Mouse (Mus musculus) heart, embryonic 12.5 days (tissue): ENCODE results near the gene Asnsd1. TPM values are rescaled to one million over a fixed set of nuclear protein-coding genes. Genes with fewer than 3 reads are reported as not detected.
"Not testable (repeated sequence)": the region's sequence is repeated elsewhere in the genome, so short reads cannot be mapped to it uniquely, and the experiment has no call there.

Source experiments
- ATAC-seq: fragments of 200-750 bp; cut with Nextera tagmentation; 2 replicates; pipeline ENCODE4 v1.8.0; 2017; ENCODE audit warnings: moderate TSS enrichment, moderate library complexity; ENCODE audit not compliant: insufficient number of reproducible peaks, low FRiP score
- H3K27ac ChIP-seq: fragments of 300-500 bp; sonication (generic); 2 replicates; pipeline ENCODE4 v1.5.1; 2016; ENCODE audit warnings: mild to moderate bottlenecking, moderate library complexity; ENCODE audit not compliant: poor library complexity, severe bottlenecking
- H3K27me3 ChIP-seq: fragments of 300-500 bp; sonication (generic); replicated peaks from 2 replicates; pipeline ENCODE4 v1.6.1; 2016; ENCODE audit warnings: mild to moderate bottlenecking, moderate library complexity
- H3K36me3 ChIP-seq: fragments of 300-500 bp; sonication (generic); 2 replicates; pipeline ENCODE4 v1.6.1; 2016; ENCODE audit warnings: mild to moderate bottlenecking, moderate library complexity
- H3K4me1 ChIP-seq: fragments of 300-500 bp; sonication (generic); replicated peaks from 2 replicates; pipeline ENCODE4 v1.6.1; 2016; ENCODE audit warnings: mild to moderate bottlenecking
- H3K4me2 ChIP-seq: fragments of 300-500 bp; sonication (generic); 2 replicates; pipeline ENCODE4 v1.6.1; 2016; ENCODE audit warnings: mild to moderate bottlenecking, moderate library complexity
- H3K4me3 ChIP-seq: fragments of 300-500 bp; sonication (generic); 2 replicates; pipeline ENCODE4 v1.5.1; 2016; ENCODE audit warnings: mild to moderate bottlenecking
- H3K9ac ChIP-seq: fragments of 300-500 bp; sonication (generic); 2 replicates; pipeline ENCODE4 v1.6.1; 2016; ENCODE audit warnings: mild to moderate bottlenecking, moderate library complexity
- H3K9me3 ChIP-seq: fragments of 300-500 bp; sonication (generic); replicated peaks from 2 replicates; pipeline ENCODE4 v1.6.1; 2016; ENCODE audit warnings: mild to moderate bottlenecking, moderate library complexity
- WGBS: fragments of 180-500 bp; shearing (Covaris S2); methylation state at CpG from one replicate; pipeline ENCODE4 v1.1.7; 2016; 5-methylcytosine and 5-hydroxymethylcytosine counted together
- polyA plus RNA-seq: library from polyadenylated mRNA; unstranded; fragments of >200 nt; fragmentation: Nextera tagmentation; extraction: Ambion mirVana; gene quantifications from 2 replicates; pipeline ENCODE4 v1.2.1, GENCODE M21; 2016

Gene Asnsd1
- 80.8 and 82.2 TPM in 2 replicates for polyA plus RNA-seq

DNA sequence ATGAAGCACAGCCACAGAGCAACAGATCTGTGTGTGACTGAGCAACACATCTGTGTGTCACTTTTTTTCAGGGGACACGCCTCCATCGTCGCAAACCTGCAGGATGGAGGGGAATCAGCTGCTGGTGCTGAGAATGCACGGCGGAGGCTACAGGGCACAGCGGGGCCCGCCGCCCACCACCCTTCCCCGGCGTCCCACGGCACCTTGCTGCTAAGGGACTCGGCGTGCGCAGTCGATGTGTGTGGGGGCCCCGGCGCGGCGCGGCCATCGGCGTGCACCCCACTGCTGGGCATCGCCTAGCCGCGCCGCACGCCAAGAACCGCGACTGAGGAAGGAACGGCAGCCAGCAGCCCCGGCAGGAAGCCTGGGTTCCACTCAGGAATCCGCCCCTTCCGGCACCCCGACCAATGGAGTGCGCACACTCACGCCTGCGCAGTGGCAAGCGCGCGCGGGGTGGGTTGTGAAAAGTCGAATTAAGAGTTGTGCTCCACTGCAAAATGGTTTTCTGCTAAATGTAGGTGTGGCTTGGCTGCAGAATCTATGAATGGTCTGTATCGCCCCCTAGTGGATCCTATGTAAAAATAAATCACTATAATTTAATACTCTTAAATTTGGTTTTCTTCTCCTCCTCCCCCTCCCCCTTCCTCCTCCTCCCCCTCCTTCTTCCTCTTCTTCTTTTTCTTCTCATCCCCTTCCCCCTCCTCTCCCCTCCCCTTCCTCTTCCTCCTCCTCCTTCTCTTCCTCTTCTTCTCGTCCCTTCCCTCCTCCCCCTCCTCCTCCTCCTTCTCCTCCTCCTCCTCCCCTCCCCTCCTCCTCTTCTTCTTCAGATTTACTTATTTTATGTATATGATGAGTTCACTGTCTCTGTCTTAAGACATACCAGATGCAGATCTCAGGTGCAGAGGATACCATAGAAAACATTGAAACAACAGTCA is at the start of gene Asnsd1, which contains the start of the genes Asdurf and Gm28551:
Asnsd1 (minus strand) TSS at position 426 of the 935 bp plus-strand sequence.
Asdurf (minus strand) TSS at position 293 of the 935 bp plus-strand sequence.
Gm28551 (minus strand) TSS at position 341 of the 935 bp plus-strand sequence.
- peak; percentile 99 for ATAC-seq
- H3K9me3 ChIP-seq = no peaks in the 10 kb centered on the region
- H3K4me3 ChIP-seq = peak within 1 kb of the TSS; percentile 85
- H3K4me2 ChIP-seq = peak within 1 kb of the TSS; percentile 65
- peaks cover 21% of the 10 kb centered on the region for H3K36me3 ChIP-seq
- peaks cover 6% of the 10 kb centered on the region for H3K4me1 ChIP-seq
- no peaks in the 10 kb centered on the region for H3K27me3 ChIP-seq
- peak within 1 kb of the TSS; percentile 92 for H3K9ac ChIP-seq
- peak within 1 kb of the TSS; percentile 80 for H3K27ac ChIP-seq
- under 1% methylated on average over 43 of the region's 44 CpGs for whole genome bisulfite sequencing

DNA sequence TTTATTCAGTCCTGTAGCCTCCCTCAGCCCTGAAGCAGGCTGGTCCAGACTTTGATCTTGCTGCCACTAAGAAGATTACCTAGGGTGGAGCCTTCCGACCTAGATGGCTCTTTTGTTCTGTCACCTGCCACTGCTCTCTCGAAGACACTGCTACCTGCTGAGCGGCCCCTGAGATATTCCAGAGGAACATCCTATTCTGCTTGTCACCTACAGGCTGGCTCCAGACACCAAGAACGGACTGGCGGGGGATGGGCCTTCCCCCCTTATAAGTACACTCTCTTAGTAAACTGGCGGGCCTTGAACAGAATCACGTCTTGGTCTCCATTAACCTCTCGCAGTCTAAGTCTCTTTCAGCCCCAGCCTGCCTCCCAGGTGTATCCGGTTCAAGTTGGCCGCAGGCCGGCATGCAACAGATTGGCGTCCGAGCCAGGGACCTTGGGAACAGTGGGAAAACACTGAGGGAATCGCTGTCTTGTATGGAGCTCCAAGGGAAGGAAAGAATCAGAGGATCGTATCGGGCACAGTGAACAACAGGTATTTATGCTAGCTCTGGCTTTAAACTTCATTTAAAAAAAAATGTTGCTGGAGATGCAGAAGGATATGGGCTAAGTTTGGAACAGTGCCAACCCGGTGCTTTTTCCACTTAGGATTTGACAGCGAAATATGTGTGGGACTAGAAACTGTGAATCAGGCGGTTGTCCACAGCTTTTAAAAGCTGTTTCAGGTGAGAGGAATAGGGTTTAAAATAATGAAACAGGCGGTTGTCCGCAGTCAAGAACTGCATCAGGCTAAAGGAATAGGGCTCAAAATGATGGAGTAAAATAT is 41.6 kb upstream of the Asnsd1 start:
- H3K9ac ChIP-seq, H3K27ac ChIP-seq, H3K4me1 ChIP-seq, ATAC-seq, H3K36me3 ChIP-seq, H3K27me3 ChIP-seq, H3K9me3 ChIP-seq: not testable (repeated sequence)
- WGBS = 21% methylated on average over 21 of the region's 21 CpGs
- Histone ChIP-seq H3K4me3 (peak overlapping the region; percentile 24), H3K4me2 (peak overlapping the region; percentile 57)

DNA sequence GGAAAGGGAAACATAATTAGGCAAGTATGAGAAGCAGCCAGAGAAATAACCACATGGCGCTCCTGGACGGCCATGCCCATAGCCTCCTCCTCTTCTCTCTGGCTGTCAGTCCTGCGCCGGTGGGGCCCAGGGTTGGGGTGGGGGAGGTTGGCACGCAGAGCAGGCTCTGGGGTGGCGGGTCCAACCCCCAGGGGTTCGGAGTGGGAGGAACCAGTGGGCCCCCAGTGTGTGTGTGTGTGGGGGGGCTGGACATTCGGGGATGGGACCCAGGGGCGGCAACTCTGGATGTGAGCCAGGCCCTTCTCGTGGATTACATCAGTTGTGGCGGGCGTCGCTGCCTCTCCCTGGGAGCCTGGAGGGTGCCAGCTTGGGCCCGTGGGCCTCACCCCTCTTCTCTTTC is 36.2 kb upstream of the Asnsd1 start:
- no peak for ATAC-seq
- H3K4me2 ChIP-seq = no peak overlapping the region
- H3K36me3 ChIP-seq = no peaks in the 10 kb centered on the region
- H3K9ac ChIP-seq = no peak overlapping the region
- 0 out of 2 replicates have a peak, but pooled peaks cover under 1% of the 10 kb centered on the region for H3K4me1 ChIP-seq
- H3K27ac ChIP-seq = no peak overlapping the region
- H3K9me3 ChIP-seq = peaks cover 14% of the 10 kb centered on the region
- H3K27me3 ChIP-seq = no peaks in the 10 kb centered on the region
- WGBS = 94% methylated on average over 14 of the region's 14 CpGs
- no peak overlapping the region for H3K4me3 ChIP-seq

- Histone ChIP-seq H3K4me3 (no peak overlapping the region), H3K27me3 (no peaks in the 10 kb centered on the region), H3K9ac (no peak overlapping the region), H3K36me3 (no peaks in the 10 kb centered on the region), H3K4me1 (no peaks in the 10 kb centered on the region), H3K27ac (no peak overlapping the region), H3K4me2 (no peak overlapping the region), H3K9me3 (peaks cover 10% of the 10 kb centered on the region; the same call in 1 of the 2 replicates)
- ATAC-seq = no peak
- WGBS = 79% methylated on average over 6 of the region's 6 CpGs
Observed at GRCm38 (mm10) chr1:53384085-53384688, 31.6 kb upstream of the Asnsd1 start.

- H3K4me2 ChIP-seq = no peak overlapping the region
- 0 out of 2 replicates have a peak, but pooled peaks cover 9% of the 10 kb centered on the region for H3K9me3 ChIP-seq
- H3K27me3 ChIP-seq = no peaks in the 10 kb centered on the region
- H3K27ac ChIP-seq = no peak overlapping the region
- no peak overlapping the region for H3K4me3 ChIP-seq
- no peaks in the 10 kb centered on the region for H3K4me1 ChIP-seq
- WGBS = 76% methylated on average over 3 of the region's 3 CpGs
- H3K36me3 ChIP-seq = no peaks in the 10 kb centered on the region
- no peak for ATAC-seq
- no peak overlapping the region for H3K9ac ChIP-seq
Observed at GRCm38 (mm10) chr1:53377731-53378130, 25.2 kb upstream of the Asnsd1 start.

DNA sequence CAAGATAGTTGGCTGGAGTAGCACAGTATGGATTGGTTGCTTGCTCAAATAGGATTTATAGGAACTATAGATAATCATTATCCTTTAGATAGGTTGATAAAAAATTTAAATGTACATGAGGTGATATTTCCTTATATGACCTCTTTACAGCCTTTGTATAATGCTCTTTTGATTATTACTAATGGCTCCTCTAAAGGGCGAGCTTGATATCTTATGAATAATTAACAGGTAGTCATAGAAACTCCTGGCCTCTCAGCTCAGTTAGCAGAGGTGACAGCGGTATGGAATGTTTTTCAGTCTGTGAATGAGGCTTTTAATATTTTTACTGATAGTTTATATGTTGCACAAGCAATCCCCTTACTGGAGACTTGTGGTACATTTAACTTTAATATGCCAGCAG is 23.4 kb upstream of the Asnsd1 start:
- not testable (repeated sequence) for ATAC-seq, H3K9ac ChIP-seq

DNA sequence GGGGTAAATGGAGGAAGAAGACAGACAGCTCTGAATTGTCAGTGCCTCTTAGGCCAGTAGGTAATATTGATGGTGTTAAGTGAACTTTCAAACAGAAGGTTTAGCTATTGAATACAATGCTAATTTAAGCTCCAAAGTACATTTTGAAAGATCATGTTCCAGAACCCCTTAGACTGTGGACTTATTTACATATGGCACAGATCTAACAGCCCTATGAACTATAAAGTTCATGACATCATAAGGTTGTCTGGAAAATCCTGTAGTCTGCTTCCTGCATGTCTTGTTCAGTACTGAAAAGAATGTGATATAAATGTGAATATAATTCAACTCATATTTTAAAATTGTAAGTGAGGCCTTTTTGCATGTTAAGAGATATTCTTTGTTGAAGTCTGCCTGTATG is 6.4 kb upstream of the Asnsd1 start:
- Histone ChIP-seq H3K27ac (no peak overlapping the region), H3K4me2 (no peak overlapping the region), H3K9ac (no peak overlapping the region), H3K4me1 (no peaks in the 10 kb centered on the region), H3K27me3 (no peaks in the 10 kb centered on the region), H3K9me3 (no peaks in the 10 kb centered on the region), H3K36me3 (no peaks in the 10 kb centered on the region), H3K4me3 (no peak overlapping the region)
- ATAC-seq = no peak

More for the DNA sequence above, 23.4 kb upstream of the Asnsd1 start:
- not testable (repeated sequence) for H3K27ac ChIP-seq, H3K4me2 ChIP-seq, H3K4me1 ChIP-seq, H3K36me3 ChIP-seq, H3K4me3 ChIP-seq, H3K27me3 ChIP-seq, H3K9me3 ChIP-seq
- 82% methylated on average over 2 of the region's 2 CpGs for WGBS

DNA sequence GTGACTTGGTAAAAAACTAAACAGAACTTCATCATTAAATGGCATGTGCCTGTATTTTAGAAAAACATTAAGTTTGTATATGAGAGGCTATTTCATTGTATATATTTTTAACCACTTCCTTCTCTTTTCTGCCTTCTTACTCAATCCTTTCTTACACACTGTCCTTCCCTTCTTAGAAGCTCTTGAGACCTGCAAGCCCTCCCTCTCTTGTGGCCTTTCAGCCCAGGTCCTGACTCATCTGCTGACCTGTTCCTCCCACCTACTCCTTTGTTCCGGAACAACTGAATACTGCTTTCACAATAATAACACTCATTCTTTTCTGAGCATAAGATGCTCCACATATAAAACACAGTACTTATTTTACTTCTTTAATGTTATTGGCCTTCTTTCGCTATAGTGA is 11.5 kb downstream of the Asnsd1 start:
- Histone ChIP-seq H3K4me2 (no peak overlapping the region), H3K9me3 (peaks cover 11% of the 10 kb centered on the region; the same call in 1 of the 2 replicates), H3K27ac (no peak overlapping the region), H3K27me3 (no peaks in the 10 kb centered on the region), H3K4me1 (no peaks in the 10 kb centered on the region), H3K4me3 (no peak overlapping the region), H3K36me3 (peaks cover 48% of the 10 kb centered on the region), H3K9ac (no peak overlapping the region)
- no peak for ATAC-seq
- 94% methylated on average over 2 of the region's 2 CpGs for WGBS

GRCm38 (mm10) chr1:53337403-53337802 is 15.1 kb downstream of the Asnsd1 start:
- not testable (repeated sequence) for H3K4me2 ChIP-seq, H3K27me3 ChIP-seq, ATAC-seq, H3K4me1 ChIP-seq, H3K9ac ChIP-seq, H3K27ac ChIP-seq, H3K4me3 ChIP-seq
- H3K36me3 ChIP-seq = peaks cover 22% of the 10 kb centered on the region
- peaks cover 19% of the 10 kb centered on the region for H3K9me3 ChIP-seq
- 60% methylated on average over 2 of the region's 2 CpGs for WGBS

- Histone ChIP-seq H3K27ac (no peak overlapping the region), H3K4me3 (no peak overlapping the region)
- no peak for ATAC-seq
Observed at GRCm38 (mm10) chr1:53335465-53335864, 17.1 kb downstream of the Asnsd1 start.

More at GRCm38 (mm10) chr1:53335465-53335864, 17.1 kb downstream of the Asnsd1 start:
- Histone ChIP-seq H3K4me1 (no peaks in the 10 kb centered on the region), H3K27me3 (no peaks in the 10 kb centered on the region), H3K36me3 (peaks cover 3% of the 10 kb centered on the region; the same call in 1 of the 2 replicates), H3K9me3 (peaks cover 10% of the 10 kb centered on the region), H3K4me2 (no peak overlapping the region), H3K9ac (no peak overlapping the region)
